ENCODE assay signal across 13 mouse cellular contexts in genomic region chr5:98761858-98762652, GRCm38 (mm10).
DNase-seq lines count a peak whose midpoint lies in the region; ATAC-seq and TF ChIP-seq lines count a peak whose summit lies in the region.
"Had no signal": no experiment of that assay in that cellular context is flagged by ENCODE, and none has a peak within 500 bp of the region (broad histone marks: within the 10 kb centered on the region; RNA-seq: fewer than 3 reads in every experiment).

No protein-coding gene starts in this region.

- no peaks in the 10 kb centered on the region for H3K4me1 ChIP-seq in lung, postnatal 0 days (ENCODE audit: insufficient read depth, low read depth, low read length)
- H3K4me1 ChIP-seq: liver, embryonic 12.5 days; stomach, embryonic 15.5 days had no signal

- no peaks in the 10 kb centered on the region for H3K27me3 ChIP-seq in lung, postnatal 0 days (replicated peaks; ENCODE audit: insufficient read depth, low read length)
- H3K27me3 ChIP-seq: liver, embryonic 12.5 days; stomach, embryonic 15.5 days had no signal

- peak; percentile 5 to 8 for DNase-seq in layer of hippocampus, adult 8-10 months (ENCODE audit: low spot score in 2 of 2)
- DNase-seq in layer of hippocampus, adult 9-10 months (ENCODE audit: low spot score): no peak
- DNase-seq in adipocyte (ENCODE audit: low spot score): peak; percentile 4
- peak; percentile 17 for DNase-seq in fibroblast of lung, adult 2 months (ENCODE audit: low read depth)
- peak; percentile 83 for DNase-seq in lung, postnatal 0 days (ENCODE audit: low spot score)
- no peak for DNase-seq in right cerebral cortex, adult 2 months (ENCODE audit: low spot score in 2 of 2)
- no peak for DNase-seq in heart, postnatal 4 days
- no peak for DNase-seq in thymus, adult 18-20 months
- DNase-seq: cerebellum, adult 8-10 months; heart, postnatal 14 days; thymus, postnatal 25 days had no signal

- H3K36me3 ChIP-seq in lung, postnatal 0 days (ENCODE audit: insufficient read depth, low read length): no peaks in the 10 kb centered on the region
- H3K36me3 ChIP-seq: liver, embryonic 12.5 days; stomach, embryonic 15.5 days had no signal

- no peak for TF ChIP-seq CTCF in lung, postnatal 0 days (IDR thresholded peaks at IDR 0.05)

- ATAC-seq in lung, postnatal 0 days: peak; percentile 83
- ATAC-seq: liver, embryonic 12.5 days had no signal

- H3K4me3 ChIP-seq in lung, postnatal 0 days (ENCODE audit: low read depth, low read length): no peak overlapping the region
- H3K4me3 ChIP-seq: liver, embryonic 12.5 days; stomach, embryonic 15.5 days had no signal

- TF ChIP-seq EP300 in lung, postnatal 0 days (IDR thresholded peaks at IDR 0.05): peak; percentile 56

- no peaks in the 10 kb centered on the region for H3K9me3 ChIP-seq in lung, postnatal 0 days (ENCODE audit: low read length)
- H3K9me3 ChIP-seq: liver, embryonic 12.5 days; stomach, embryonic 15.5 days had no signal

- H3K9ac ChIP-seq in lung, postnatal 0 days (replicated peaks; ENCODE audit: low read depth): no peak overlapping the region
- H3K9ac ChIP-seq: liver, embryonic 12.5 days; stomach, embryonic 15.5 days had no signal

- H3K27ac ChIP-seq in lung, postnatal 0 days (ENCODE audit: low read length): peak overlapping the region; percentile 58
- H3K27ac ChIP-seq: liver, embryonic 12.5 days; stomach, embryonic 15.5 days had no signal

- H3K4me2 ChIP-seq in lung, postnatal 0 days (replicated peaks; ENCODE audit: low read depth, low read length): no peak overlapping the region
- H3K4me2 ChIP-seq: liver, embryonic 12.5 days; stomach, embryonic 15.5 days had no signal

- 65% methylated on average over 15 of the region's 15 CpGs for WGBS in lung, postnatal 0 days

Comparison
In these comparisons a context has a peak if more than half of its experiments do, and no peak if none do; other contexts are left out.
1. DNase-seq: peak in layer of hippocampus, adult 8-10 months (2 of 2), adipocyte (single experiment), fibroblast of lung, adult 2 months (single experiment) and lung, postnatal 0 days (single experiment); none in layer of hippocampus, adult 9-10 months (single experiment), right cerebral cortex, adult 2 months (0 of 2), heart, postnatal 4 days (single experiment) and thymus, adult 18-20 months (0 of 2).